Mouse (Mus musculus) ovary, postnatal 10 days (tissue): ENCODE results near the gene Cmtm7.
"Not testable (repeated sequence)": the region's sequence is repeated elsewhere in the genome, so short reads cannot be mapped to it uniquely, and the experiment has no call there.

Source experiments
- DNase-seq: peaks from one replicate; pipeline ENCODE4 v3.0.0; 2022; ENCODE audit warnings: low spot score

Gene Cmtm7

GRCm38 (mm10) chr9:114761848-114762247, 19.8 kb downstream of the Cmtm7 start:
- DNase-seq, result no peak

- DNase-seq, result no peak
These were observed 21.3 kb downstream of the Cmtm7 start for GRCm38 (mm10) chr9:114760353-114760752.

GRCm38 (mm10) chr9:114759886-114760285, 21.8 kb downstream of the Cmtm7 start:
- no peak for DNase-seq

GRCm38 (mm10) chr9:114758801-114759200, 22.9 kb downstream of the Cmtm7 start:
- DNase-seq, result no peak

GRCm38 (mm10) chr9:114758272-114758671, 23.4 kb downstream of the Cmtm7 start:
- no peak for DNase-seq

- peak; percentile 88 for DNase-seq
These were observed 28.7 kb downstream of the Cmtm7 start for GRCm38 (mm10) chr9:114752863-114753484.

- DNase-seq, result no peak
These were observed 29.3 kb downstream of the Cmtm7 start for GRCm38 (mm10) chr9:114752311-114752710.

GRCm38 (mm10) chr9:114751582-114751981, 30.1 kb downstream of the Cmtm7 start:
- no peak for DNase-seq

- DNase-seq, result no peak
These were observed 34.2 kb downstream of the Cmtm7 start for GRCm38 (mm10) chr9:114747466-114747865.

GRCm38 (mm10) chr9:114747012-114747411, 34.6 kb downstream of the Cmtm7 start:
- no peak for DNase-seq

- no peak for DNase-seq
These were observed 36.0 kb downstream of the Cmtm7 start for GRCm38 (mm10) chr9:114745654-114746053.

GRCm38 (mm10) chr9:114745163-114745562, 36.5 kb downstream of the Cmtm7 start:
- DNase-seq, result no peak

- no peak for DNase-seq
These were observed 38.9 kb downstream of the Cmtm7 start for GRCm38 (mm10) chr9:114742731-114743130.

GRCm38 (mm10) chr9:114740336-114740735, 41.3 kb downstream of the Cmtm7 start:
- DNase-seq, result no peak

- no peak for DNase-seq
These were observed 45.2 kb downstream of the Cmtm7 start for GRCm38 (mm10) chr9:114736442-114736841.

GRCm38 (mm10) chr9:114733238-114733637, 48.4 kb downstream of the Cmtm7 start:
- no peak for DNase-seq

GRCm38 (mm10) chr9:114731871-114732682, 49.6 kb downstream of the Cmtm7 start:
- DNase-seq, result no peak

GRCm38 (mm10) chr9:114731011-114731755, 50.5 kb downstream of the Cmtm7 start, which contains the start of gene Cmtm6:
TSS of gene Cmtm6 (plus strand) at chr9:114731116.
- DNase-seq, result peak; percentile 92

GRCm38 (mm10) chr9:114729911-114730805, 51.5 kb downstream of the Cmtm7 start:
- DNase-seq, result no peak

- not testable (repeated sequence) for DNase-seq
These were observed 53.2 kb downstream of the Cmtm7 start for GRCm38 (mm10) chr9:114728432-114728831.

- no peak for DNase-seq
These were observed 54.3 kb downstream of the Cmtm7 start for GRCm38 (mm10) chr9:114727315-114727714.
